Mouse (Mus musculus): Measurements from ENCODE around the gene Kat6b. TPM values are rescaled to one million over a fixed set of nuclear protein-coding genes. Genes with fewer than 3 reads are reported as not detected.
A peak's percentile ranks its signal among the peaks of the same experiment; 100 is the strongest.
"Not testable (repeated sequence)": the region's sequence is repeated elsewhere in the genome, so short reads cannot be mapped to it uniquely, and the experiment has no call there.

Kat6b gene
- 10 to 100 TPM; 39.2 to 39.3 TPM for total RNA-seq (2021)

DNA sequence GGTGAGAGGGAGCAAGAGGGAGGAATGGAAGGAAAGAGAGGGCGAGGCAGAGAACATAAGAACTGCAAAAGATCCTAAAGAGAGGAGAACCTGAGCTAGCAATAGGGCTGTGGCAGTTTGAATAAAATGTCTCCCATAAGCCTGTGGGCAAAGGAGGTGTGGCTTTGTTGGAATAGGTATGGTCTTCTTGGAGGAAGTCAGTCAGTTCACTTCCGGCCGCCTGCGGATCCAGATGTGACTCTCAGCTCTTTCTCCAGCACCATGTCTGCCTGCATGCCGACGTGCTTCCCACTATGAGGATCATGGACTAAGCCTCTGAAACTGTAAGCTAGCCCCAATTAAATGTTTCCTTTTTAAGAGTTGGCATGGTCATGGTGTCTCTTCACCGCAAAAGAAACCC, at the start of gene Kat6b:
Kat6b (plus strand) TSS at position 204 of the 400 bp plus-strand sequence.
- DNase-seq: no peak
- intact Hi-C loops (cut with DNase I): no loop called here

GRCm38 (mm10) chr14:21433415-21433814, 47.8 kb upstream of the Kat6b start:
- intact Hi-C loops (cut with DNase I): no loop called here
- no peak for DNase-seq

- intact Hi-C loops (cut with DNase I): no loop called here
- DNase-seq: no peak
These were observed 47.2 kb upstream of the Kat6b start for GRCm38 (mm10) chr14:21433995-21434394.

- intact Hi-C loops (cut with DNase I): no loop called here
- peak in 1 of 2 experiments; percentile 20 for DNase-seq
These were observed 46.5 kb upstream of the Kat6b start for GRCm38 (mm10) chr14:21434686-21435085.

GRCm38 (mm10) chr14:21439785-21440184, 41.4 kb upstream of the Kat6b start:
- DNase-seq: peak in 1 of 2 experiments; percentile 15
- intact Hi-C loops (cut with DNase I): no loop called here

DNA sequence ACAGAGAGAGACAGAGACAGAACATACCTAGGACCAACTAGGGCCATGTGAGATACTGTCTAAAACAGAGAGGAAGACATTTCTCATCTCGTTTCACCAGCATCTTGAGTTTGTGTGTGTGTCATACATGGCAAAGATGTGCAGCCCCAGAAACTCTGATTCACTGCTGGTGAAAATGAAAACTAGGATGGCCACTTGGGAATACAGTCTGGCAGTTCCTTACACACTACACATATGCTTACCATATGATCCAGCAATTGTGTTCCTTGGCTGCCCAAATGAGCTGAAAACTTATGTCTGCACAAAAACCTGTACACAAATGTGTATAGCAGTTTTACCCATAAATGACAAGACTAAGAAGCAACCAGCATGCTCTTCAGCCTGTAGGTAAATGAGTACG, 40.7 kb upstream of the Kat6b start:
- DNase-seq: no peak
- intact Hi-C loops (cut with DNase I): no loop called here

DNA sequence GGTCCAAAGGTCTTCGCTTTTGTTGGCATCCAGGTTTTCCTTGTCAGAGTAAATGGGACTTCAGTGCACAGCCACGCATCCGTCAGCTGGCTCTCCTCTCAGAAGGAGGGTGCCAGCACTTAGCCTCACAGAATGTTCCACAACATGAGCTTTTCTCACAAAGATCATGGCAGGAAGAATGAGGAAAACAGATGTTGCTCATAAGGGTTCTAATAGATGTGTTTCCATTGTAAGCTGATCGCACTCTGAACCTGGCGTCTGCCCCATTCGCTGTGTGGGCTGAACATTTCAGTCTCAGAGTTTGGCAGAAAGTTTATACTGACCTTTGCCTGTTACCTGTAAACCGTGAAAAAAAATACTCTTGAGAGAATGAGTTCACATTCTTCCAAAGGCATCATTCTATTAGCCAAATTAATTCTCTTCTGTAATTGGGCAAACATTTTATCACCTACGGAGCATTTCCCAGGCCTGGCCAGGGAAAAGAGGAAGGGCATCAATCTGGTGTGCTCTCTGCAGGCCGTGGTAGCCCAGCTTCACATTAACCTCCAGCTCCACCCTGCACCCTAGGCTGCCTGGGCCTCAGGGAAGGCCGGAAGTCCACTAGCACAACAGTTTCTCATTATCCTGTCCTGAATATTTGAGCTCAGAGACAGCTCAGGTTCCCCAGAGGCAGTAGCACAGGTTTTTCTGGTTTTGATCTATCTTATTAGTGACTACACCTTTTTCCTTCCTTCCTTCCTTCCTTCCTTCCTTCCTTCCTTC, 39.3 kb upstream of the Kat6b start:
- intact Hi-C loops (cut with DNase I): no loop called here
- DNase-seq: no peak

- DNase-seq: peak; percentile 28 to 38
- intact Hi-C loops (cut with DNase I): no loop called here
These were observed 28.7 kb upstream of the Kat6b start for GRCm38 (mm10) chr14:21452581-21452980.

- intact Hi-C loops (cut with DNase I): no loop called here
- DNase-seq: no peak
These were observed 27.3 kb upstream of the Kat6b start for GRCm38 (mm10) chr14:21453896-21454295.

DNA sequence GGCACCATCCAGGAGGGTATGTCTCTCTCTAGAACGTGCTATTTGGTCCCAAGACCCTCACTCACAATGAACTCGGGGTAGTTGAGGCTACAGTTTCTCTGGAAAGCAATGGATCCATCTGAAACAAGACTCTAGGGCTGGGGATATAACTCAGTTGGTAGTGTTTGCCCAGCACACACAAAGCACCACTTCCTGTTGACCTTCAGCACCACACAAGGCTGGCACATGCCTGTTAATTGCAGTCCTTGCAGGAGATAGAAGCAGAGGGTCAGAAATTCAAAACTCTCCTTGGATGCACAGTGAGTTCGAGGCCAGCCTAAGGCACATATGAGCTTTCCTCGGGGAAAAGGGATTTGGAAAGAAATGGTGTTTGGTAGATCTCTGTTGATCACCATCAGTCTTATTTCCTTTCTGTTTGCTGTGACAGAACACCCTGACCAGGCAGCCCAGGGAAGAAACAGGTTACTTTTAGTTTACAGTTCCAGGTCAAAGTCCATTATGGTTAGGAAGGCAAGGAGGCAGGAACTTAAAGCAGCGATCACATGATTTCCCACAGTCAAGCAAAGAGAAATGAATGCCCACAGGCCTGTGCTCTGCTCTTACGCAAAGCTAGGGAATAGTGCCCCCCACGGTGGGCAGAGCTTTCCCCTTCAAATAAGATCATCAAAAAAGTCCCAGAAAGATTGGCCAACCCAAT, 25.4 kb upstream of the Kat6b start:
- DNase-seq: no peak
- intact Hi-C loops (cut with DNase I): no loop called here

DNA sequence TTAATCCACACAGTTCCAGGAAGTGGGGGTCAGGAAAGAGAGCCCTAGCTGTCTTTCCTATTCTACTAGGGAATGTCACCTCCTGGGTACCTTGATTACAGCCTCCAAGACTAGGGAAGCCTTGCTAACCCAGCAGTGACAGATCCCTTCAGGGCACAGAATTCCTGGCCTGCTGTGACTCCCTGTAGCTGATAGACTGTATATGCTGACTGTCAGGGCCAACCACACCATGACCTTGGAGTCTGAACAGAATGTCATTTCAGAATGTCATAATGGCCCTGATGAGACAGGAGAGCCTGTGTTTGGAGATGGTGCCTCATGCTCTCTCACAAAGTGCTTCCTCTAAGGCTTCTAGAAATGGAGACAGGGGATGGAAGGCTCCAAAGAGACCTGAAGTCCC, 24.7 kb upstream of the Kat6b start:
- intact Hi-C loops (cut with DNase I): no loop called here

DNA sequence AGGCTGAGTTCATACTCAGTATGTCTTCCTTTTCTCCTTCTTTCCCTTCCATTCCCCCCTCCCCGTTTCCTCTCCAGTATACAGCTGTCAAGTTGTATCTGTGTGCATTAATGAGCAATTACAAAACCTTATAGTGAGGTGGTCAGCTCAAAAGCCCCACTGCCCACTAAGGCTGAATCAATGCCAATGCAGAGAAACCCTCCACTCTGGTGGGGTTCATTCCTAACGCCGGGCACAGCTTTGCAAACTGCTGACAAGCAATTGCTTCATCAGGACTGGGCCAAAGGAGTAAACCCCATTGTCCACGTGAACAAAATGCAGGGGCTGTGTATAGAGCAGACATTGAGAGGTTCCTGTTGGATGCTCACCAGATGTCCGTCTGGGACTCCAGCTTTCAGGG, 23.4 kb upstream of the Kat6b start:
- intact Hi-C loops (cut with DNase I): no loop called here
- no peak for DNase-seq

More for the DNA sequence above, 24.7 kb upstream of the Kat6b start:
- no peak for DNase-seq

DNA sequence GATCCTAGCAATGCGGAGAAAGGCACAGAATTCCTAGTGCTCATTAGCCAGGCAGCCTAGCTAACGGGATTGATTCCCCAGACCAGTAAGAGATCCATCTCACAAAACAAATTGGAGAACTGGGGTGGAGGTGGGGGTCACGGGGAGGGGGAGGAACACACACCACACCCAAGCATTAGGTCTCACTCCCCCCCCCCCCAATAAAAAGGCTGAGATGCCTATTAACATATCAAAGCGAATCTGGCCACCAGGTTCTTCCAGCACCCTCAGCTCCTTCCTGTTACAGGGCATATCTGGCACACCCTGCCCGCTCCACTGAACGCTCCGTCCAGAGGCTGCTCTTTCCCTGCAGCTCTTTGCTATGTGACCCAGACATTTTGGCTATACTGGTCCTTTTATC, 22.5 kb upstream of the Kat6b start:
- intact Hi-C loops (cut with DNase I): no loop called here
- no peak for DNase-seq

GRCm38 (mm10) chr14:21459163-21459562, 22.1 kb upstream of the Kat6b start:
- no peak for DNase-seq
- intact Hi-C loops (cut with DNase I): no loop called here

- DNase-seq: no peak
- intact Hi-C loops (cut with DNase I): no loop called here
These were observed 18.8 kb upstream of the Kat6b start for GRCm38 (mm10) chr14:21462398-21462797.

GRCm38 (mm10) chr14:21463117-21463712, 18.0 kb upstream of the Kat6b start:
- peak in 1 of 2 experiments; percentile 26 for DNase-seq
- intact Hi-C loops (cut with DNase I): no loop called here

GRCm38 (mm10) chr14:21470386-21470785, 10.8 kb upstream of the Kat6b start:
- DNase-seq: no peak
- intact Hi-C loops (cut with DNase I): no loop called here

DNA sequence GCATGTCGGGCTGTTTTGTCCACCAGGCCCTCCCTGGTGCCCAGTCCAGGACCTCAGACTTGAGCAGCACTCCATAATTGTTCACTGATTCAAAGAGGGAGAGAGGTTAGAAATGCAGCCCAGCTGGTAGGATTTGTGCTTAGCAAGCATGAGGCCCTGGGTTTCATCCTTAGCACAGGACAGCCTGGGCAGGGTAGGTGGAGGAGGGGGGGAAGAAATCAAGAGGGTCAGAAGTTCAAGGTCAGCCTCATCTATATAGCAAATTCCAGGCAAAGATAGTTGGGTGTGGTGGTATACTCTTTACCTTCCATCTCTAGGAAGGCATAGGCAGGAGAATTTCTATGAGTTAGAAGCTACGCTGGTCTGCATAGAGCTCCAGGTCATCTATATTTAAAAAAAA, 9.3 kb upstream of the Kat6b start:
- intact Hi-C loops (cut with DNase I): no loop called here
- no peak for DNase-seq

DNA sequence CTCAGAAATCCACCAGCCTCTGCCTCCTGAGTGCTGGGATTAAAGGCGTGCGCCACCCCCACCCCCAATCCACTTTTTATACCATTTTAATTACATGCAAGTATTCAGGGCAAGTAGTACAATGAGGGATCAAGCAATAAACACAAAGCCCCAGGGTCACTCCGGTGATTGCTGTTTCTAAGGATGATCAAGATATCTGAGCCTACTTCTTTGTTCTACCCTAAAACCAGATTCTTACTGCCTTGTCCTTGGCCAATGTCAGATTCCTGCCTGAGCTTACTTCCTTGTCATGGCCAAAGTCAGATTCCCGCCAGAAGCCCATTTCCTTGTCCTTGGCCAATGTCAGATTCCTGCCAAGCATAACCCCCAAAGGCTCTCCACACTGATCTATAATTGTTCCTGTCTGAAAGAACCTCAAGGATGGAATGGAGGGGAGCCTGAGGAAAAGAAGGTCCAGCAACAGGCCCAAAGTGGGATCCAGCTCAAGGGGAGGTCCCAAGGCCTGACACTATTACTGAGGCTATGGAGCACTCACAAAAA, 6.6 kb upstream of the Kat6b start:
- DNase-seq; intact Hi-C loops (cut with DNase I): not testable (repeated sequence)

DNA sequence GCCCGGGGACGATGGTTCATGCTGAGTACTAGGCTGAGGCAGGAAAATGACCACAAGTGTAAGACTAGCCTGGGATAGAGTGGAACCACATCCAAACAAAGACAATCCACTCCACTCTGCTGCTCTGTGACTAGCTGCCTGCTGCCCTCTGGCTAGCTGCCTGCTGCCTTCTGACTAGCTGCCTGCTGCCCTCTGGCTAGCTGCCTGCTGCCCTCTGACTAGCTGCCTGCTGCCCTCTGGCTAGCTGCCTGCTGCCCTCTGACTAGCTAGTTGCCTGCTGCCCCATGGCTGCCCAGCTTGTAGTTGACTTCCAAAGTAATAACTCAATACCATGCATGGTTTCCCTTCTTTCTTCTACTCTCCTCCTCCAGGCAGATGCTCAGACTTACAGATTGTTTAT, 4.1 kb upstream of the Kat6b start:
- no peak for DNase-seq
- intact Hi-C loops (cut with DNase I): no loop called here

DNA sequence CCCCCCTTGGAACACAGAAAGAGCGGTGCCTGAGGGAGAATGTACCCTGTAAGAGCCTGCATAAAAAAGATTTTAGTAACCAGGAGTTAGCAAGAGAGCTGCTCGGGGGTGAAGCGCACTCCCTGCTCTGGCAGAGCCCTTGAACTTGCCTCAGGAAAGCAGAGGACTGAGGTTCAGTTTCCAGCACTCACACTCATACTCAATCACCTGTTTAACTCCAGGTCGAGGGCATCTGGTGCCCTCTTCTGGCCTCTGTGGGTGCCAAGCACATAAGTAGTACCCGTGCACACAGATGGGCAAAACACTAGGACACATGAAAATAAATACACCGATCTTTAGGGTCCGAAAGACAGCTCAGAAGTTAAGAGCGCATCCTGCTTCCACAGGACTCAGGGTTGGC, 1.7 kb upstream of the Kat6b start:
- intact Hi-C loops (cut with DNase I): no loop called here
- DNase-seq: no peak

DNA sequence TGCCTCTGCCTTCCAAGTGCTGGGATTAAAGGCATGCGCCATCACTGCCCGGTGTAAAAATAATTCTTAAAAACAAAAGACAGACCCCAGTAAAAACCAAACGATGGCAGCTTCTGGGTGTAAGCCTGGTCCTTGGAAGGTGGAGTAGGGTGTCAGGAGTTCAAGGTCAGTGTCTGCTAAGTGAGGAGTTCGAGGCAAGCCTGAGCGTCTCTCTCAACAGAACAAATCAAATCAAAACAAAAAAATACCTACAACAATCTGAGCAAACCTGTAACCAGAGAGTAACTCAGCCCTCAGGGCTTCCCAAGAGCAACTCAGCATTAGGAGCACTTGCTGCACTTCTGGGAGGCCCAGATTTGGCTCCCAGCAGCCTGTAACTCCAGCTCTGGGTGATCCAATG, 1.0 kb upstream of the Kat6b start:
- no peak for DNase-seq
- intact Hi-C loops (cut with DNase I): no loop called here

Measured in heart, postnatal 10 days (tissue).